In genomic region chr5:44799053-44799860, GRCm38 (mm10) we compare ENCODE assay signal across 8 mouse cellular contexts. TPM values are rescaled to one million over a fixed set of nuclear protein-coding genes. Genes with fewer than 3 reads are reported as not detected.
DNase-seq lines count a peak whose midpoint lies in the region; ATAC-seq and TF ChIP-seq lines count a peak whose summit lies in the region.

Ldb2 (minus strand) TSS chr5:44799680.

- H3K4me2 ChIP-seq in hindbrain, embryonic 15.5 days, result peak within 1 kb of the TSS; percentile 81
- peak within 1 kb of the TSS; percentile 53 for H3K4me2 ChIP-seq in lung, postnatal 0 days (replicated peaks; ENCODE audit: low read depth, low read length)

- H3K27ac ChIP-seq in hindbrain, embryonic 15.5 days (replicated peaks), result peak within 1 kb of the TSS; percentile 57; the same call in 1 of the 2 replicates
- H3K27ac ChIP-seq in lung, postnatal 0 days (ENCODE audit: low read length), result peak within 1 kb of the TSS; percentile 78

- H3K27me3 ChIP-seq in hindbrain, embryonic 15.5 days, result no peaks in the 10 kb centered on the region
- no peaks in the 10 kb centered on the region for H3K27me3 ChIP-seq in lung, postnatal 0 days (replicated peaks; ENCODE audit: insufficient read depth, low read length)

- H3K9me3 ChIP-seq in hindbrain, embryonic 15.5 days, result no peaks in the 10 kb centered on the region
- H3K9me3 ChIP-seq in lung, postnatal 0 days (ENCODE audit: low read length), result no peaks in the 10 kb centered on the region

- peak within 1 kb of the TSS; percentile 49 for H3K4me3 ChIP-seq in hindbrain, embryonic 15.5 days
- H3K4me3 ChIP-seq in lung, postnatal 0 days (ENCODE audit: low read depth, low read length), result peak within 1 kb of the TSS; percentile 47

- no peak for TF ChIP-seq CTCF in lung, postnatal 0 days (IDR thresholded peaks at IDR 0.05)

- no peaks in the 10 kb centered on the region for H3K36me3 ChIP-seq in hindbrain, embryonic 15.5 days
- H3K36me3 ChIP-seq in lung, postnatal 0 days (ENCODE audit: insufficient read depth, low read length), result no peaks in the 10 kb centered on the region

- intact Hi-C loops in gastrocnemius, postnatal 14 days (cut with DNase I; ENCODE audit: low total_unique reads), result no loop called here

- no peak for TF ChIP-seq EP300 in lung, postnatal 0 days (IDR thresholded peaks at IDR 0.05)

- WGBS in hindbrain, embryonic 15.5 days, result under 1% methylated on average over 19 of the region's 19 CpGs
- 2% methylated on average over 18 of the region's 19 CpGs for WGBS in lung, postnatal 0 days

- peaks cover 24% of the 10 kb centered on the region for H3K4me1 ChIP-seq in hindbrain, embryonic 15.5 days (replicated peaks)
- H3K4me1 ChIP-seq in lung, postnatal 0 days (ENCODE audit: insufficient read depth, low read depth, low read length), result no peaks in the 10 kb centered on the region

- peak; percentile 94 for ATAC-seq in hindbrain, embryonic 15.5 days (ENCODE audit: low FRiP score, low read depth)
- peak; percentile 87 for ATAC-seq in lung, postnatal 0 days

- peak; percentile 75 for DNase-seq in Muller cell, postnatal 12 days (ENCODE audit: inconsistent ontology term)
- peak; percentile 79 for DNase-seq in embryo, embryonic 10 days (ENCODE audit: low spot score)
- DNase-seq in gastrocnemius, postnatal 14 days, result peak; percentile 65
- peak; percentile 35 for DNase-seq in left cerebral cortex, adult 11 months (ENCODE audit: low spot score)
- DNase-seq in lung, postnatal 0 days (ENCODE audit: low spot score), result peak; percentile 71
- DNase-seq in retina, postnatal 1 day, result peak; percentile 90
- no peak for DNase-seq in thymus, postnatal 14 days

- H3K9ac ChIP-seq in hindbrain, embryonic 15.5 days, result peak within 1 kb of the TSS; percentile 57
- peak within 1 kb of the TSS; percentile 49 for H3K9ac ChIP-seq in lung, postnatal 0 days (replicated peaks; ENCODE audit: low read depth)

RNA-seq across cellular contexts. Expression of gene Ldb2, which starts in this region (rescaled TPM):
- 1 to 10 TPM; 9.3 to 9.5 TPM for total RNA-seq in gastrocnemius, postnatal 14 days (2021)
- polyA plus RNA-seq in hindbrain, embryonic 15.5 days (2015; fragmentation: Nextera tagmentation; extraction: Ambion mirVana), result 38.3 and 44.6 TPM in 2 replicates
- 80.1 and 91.7 TPM in 2 replicates for polyA plus RNA-seq in lung, postnatal 0 days (2015; fragmentation: Nextera tagmentation; extraction: Ambion mirVana)
